Mouse (Mus musculus): ENCODE data around the gene Tdrd3.
A peak's percentile ranks its signal among the peaks of the same experiment; 100 is the strongest.

Tdrd3 gene

DNA sequence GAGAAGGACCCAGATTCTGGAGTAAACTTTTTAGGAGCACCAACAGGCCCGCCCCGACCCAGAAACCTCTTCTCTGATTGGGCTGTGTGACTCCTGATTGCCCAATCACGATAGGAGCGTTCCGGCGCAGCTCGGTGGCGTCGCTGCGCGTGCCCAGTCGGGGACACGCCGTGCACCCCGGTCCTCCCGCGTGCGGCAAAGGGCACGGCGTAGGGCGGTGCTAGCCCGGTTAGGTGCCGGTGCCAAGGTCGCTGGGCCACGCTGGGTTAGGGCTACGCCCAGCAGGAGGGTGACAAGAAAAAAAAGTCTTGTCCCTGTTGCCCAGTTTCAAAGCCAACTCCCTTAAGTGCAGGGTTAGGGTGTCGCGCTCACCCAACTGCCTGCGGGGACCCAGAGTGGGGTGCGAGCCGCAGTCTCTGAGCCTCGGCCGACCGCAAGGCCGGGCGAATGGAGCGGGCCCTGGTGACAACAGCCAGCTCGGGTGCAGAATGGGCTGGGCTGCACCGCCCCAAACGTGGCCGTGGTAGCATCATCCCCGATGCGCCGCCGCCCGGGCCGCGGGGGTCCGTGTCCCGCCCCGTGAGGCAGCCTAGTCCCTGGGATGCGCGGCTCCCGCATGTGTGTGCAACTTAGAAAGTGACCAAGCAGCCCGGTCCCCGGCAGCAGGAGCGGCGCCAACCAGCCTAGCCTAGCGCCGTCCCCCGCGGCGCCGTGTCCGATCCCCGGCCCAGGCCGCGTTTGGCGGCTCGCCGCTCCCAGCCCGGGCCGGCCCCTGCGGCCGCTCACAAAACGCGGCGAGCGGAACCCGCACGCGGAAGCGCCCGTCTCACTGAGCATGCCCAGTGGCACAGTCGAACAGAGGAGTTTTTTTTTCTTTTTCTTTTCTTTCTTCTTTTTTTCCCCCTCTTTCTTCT lies at the start of gene Tdrd3:
Tdrd3 (plus strand) TSS at position 832 of the 914 bp plus-strand sequence.
- peak; percentile 96 for DNase-seq (ENCODE audit: low read depth, low spot score)

DNA sequence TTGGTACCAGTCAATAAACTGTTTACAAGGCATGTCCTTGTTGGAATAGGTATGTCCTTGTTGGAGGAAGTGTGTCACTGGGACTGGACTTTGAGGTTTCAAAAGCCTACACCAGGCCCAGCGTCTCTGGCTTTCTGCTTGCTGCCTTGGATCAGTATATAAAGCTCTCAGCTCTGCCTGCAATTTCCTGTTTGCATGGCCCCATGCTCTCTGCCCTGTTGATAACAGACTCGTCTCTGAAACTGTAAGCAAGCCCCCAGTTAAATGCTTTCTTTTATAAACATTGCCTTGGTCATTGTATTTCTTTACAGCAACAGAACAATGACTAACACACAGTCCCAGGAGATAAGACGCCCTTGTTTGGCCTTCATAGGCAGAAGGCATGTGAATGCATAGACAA lies 49.3 kb upstream of the Tdrd3 start:
- DNase-seq (ENCODE audit: low read depth, low spot score) = no peak

DNA sequence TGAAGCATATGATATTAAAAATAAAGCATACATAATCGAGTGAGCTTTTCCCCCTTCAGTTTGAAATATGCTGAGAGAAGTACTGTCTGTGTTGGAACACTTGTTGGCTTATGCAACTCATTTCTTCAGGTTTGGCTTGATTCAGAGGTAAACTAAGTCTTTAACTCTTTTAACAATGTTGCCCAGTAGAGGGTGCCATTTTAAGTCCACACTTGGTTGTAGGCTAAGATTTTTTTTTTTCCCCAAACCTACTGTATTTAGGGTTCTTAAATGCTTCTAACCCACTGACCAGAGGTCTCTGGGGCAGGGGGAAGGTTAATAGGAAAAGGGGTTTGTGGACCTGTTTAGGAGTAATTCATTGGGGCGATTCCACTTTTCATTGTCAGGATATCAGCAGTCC lies 33.4 kb upstream of the Tdrd3 start:
- no peak for DNase-seq (ENCODE audit: low read depth, low spot score)

DNA sequence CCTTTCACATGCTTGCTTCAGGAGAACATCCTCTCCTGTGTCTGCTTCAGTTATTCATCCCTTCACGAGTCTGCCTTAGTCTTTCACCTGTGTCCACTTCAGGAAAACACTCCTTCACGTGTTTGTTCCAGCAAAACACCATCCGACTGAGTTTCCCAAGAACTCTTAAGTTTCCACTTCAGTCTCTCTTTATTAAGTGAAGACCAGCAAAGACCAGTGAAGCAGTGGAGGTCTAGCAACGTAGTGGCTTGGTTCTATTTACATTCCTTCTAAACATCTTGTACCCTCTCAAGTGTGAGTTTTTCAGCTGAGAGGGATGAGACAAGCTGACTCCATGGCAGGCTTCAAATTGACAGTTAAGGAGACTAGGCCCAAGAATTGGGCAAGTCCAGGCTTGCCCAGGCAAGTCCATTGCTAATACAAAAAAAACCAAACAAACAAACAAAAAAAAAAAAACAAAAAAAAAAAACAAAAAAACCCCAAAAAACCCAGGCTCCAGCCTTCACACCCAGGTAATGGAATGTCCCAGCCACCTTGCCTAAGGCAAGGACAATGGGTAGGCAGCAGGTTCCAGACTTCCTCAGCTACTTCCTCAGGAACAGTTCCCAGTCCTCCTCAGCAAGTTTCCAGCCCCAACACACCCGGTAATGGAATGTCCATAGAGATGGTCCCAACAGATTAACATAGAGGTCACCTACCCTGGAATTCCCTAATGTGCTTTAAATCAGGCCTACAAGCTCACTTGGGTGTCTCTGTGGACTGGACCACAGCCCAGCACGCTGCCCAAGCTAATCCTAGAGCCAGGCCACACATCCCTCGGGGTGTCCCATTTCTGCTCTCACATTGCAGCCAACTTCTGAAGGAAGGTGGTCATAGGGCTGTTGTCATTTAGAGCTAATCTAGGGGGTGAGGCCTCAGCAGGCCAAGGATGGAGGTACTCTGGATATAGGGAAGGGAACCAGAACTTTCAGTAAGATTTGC lies 31.9 kb upstream of the Tdrd3 start:
- DNase-seq (ENCODE audit: low read depth, low spot score) = no peak

DNA sequence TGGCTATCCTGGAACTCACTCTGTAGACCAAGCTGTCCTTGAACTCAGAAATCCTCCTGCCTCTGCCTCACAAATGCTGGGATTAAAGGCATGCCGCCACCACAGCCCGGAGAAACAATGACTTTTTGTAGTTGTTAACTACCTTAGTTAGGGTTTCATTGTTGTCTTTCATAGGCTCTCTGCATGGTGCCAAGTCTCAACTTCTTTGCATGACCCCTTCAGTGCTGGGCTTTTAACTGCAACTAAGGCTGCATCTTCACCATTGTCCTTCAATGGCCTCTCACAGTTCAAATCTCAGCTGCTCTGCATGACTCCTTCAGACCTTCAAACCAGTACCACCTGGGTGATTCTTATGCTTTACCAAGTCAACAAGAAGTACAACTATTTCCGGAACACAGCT lies 23.3 kb upstream of the Tdrd3 start:
- no peak for DNase-seq (ENCODE audit: low read depth, low spot score)

DNA sequence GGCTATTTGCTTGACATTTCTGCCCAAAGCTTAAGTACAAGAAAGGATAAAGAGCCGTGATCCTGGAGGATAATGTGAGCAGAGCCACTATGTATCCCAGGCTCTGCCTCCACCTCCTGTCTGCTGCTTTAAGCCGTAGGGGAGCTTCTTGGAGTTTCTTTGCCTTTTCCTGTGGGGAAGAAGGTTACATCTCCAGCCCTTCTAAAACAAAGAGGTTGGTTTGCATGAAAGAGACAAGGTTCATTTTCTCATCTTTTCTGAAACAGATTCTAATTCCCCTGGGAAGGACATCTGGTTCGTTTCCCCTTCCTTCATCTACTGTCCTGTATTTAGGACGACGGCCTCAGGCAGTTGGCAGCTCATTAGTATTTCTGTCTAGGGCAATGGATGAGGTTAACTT lies 19.8 kb upstream of the Tdrd3 start:
- no peak for DNase-seq (ENCODE audit: low read depth, low spot score)

DNA sequence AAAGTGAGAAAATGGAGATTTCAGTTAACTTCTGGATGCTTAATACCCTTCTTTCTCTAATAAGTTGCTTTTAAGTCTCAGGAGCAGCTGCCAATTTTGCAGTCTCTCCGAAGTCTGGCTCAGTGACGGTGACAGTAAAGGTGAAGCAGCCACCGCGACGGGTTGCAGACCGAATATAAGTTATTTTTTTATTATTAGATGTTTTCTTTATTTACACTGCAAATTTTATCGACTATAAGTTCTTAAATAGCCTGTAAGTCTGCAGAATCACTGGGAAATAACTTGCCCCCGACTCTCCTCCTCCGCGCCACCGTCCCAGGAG lies 992 bp upstream of the Tdrd3 start:
- DNase-seq (ENCODE audit: low read depth, low spot score) = no peak

DNA sequence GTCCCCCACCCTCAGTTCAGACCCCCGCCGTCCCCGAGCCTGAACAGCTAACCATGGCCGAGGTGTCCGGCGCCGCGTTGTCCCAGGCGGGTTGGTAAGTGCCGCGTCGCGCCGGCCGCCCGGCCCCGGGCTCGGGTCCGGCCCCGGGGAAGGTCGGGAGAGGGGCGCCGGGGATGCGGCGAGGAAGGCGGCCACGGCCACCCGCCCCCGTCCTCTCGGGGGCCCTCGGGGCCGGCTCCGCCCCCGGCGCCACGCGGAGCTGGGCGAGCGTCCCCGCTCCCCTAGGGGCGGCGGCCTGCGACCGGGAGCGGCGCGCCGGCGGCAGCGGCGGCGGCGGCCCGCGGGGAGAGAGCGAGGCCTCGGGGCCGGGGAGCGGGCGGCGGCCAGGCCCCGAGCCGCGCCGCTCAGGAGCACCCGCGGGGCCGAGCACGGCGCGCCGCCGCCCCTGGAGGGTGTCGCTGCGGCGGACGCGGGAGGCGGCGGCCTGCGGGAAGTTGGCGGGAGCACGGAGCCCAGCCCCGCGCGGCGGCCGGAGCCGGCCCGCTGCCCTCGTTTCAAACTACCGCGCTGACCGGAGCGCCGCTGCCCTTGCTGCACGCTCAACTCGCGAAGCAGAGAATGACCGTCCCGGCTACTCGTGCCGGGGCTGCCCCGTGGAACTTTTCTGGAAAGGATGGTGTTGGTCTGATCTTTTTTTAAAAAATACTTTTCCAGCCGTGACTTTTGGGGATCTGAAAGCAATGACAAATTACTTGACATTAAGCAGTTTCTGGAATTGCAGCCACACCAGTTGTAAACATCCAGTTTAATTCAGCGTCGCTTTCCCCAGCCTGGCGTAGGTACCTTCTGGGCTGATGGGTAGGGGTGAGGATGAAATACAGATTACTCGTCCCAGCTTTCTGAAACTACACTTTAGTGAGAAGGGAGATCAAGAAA lies 584 bp downstream of the Tdrd3 start:
- no peak for DNase-seq (ENCODE audit: low read depth, low spot score)

DNA sequence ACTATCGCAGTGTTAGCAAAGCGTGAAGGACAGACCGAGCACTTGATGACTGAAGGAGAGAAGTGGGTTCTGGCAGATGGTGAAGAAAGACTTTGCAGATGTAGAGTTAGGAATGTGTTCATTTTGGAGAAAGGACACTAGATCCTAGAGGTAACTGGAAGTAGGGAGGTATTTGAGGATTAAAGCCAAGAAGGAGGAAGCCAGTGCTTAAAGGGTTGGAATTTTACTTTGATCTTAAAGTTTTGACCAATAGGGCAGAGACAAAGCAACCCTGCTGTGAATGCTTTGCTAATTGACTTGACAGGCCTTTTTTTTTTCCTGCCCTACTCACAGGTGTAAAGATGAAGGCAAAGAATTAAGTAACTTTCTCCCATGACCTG lies 1.2 kb downstream of the Tdrd3 start:
- peak; percentile 28 for DNase-seq (ENCODE audit: low read depth, low spot score)

DNA sequence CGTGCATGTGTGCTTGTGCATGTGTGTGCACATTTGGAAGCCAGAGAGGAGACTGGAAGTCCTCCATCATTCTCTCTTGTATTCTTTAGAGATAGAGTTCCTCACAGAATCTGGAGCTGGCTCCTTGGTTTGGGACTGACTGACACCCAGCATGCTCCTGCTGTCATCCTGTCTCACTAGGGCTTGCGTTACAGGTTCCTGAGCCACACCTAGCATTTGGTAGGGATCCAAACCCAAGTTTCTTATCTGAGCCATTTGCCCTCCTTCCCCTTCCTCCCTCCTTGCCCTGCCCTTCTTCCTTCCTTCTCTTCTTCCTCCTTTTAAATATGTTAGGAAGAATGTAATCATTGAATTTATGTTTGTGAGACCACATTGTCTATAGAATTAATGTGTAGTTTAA lies 3.3 kb downstream of the Tdrd3 start:
- no peak for DNase-seq (ENCODE audit: low read depth, low spot score)

DNA sequence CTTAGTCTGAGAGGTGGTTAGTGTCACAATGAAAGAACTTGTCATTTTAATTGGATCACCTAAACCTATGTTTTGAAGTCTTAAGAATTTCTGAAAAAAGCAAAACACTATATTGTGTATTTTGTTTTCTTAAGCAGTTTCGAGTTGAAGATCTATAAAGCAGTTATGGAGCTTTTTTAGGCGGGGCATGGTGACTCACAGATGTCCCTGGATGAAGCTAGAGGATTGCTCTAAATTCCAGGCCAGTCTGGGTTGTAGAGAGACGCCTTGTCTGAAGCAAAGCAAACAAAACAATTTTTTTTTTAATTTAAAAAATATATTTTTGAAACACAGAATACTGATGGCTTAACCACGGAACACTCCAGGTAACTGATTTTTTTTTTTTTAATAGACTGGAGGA lies 4.1 kb downstream of the Tdrd3 start:
- no peak for DNase-seq (ENCODE audit: low read depth, low spot score)

DNA sequence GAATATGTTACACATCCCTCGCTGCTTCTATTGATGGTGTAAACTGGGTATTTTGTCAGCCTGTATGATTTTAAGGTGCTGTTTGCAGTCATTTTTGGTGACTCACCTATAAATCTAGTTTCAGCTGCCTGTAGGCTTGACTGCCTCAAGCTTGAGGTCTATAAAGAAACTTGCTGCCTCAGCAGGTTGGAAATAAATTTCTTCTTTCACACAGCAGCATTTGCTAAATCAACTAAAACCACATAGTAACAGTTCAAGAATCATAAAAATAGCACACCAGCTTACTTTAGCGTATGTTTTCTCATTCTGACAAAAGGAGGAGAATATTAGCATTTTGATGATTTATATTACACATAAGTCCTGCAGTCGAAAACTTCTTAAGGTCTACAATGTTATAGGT lies 6.0 kb downstream of the Tdrd3 start:
- no peak for DNase-seq (ENCODE audit: low read depth, low spot score)

DNA sequence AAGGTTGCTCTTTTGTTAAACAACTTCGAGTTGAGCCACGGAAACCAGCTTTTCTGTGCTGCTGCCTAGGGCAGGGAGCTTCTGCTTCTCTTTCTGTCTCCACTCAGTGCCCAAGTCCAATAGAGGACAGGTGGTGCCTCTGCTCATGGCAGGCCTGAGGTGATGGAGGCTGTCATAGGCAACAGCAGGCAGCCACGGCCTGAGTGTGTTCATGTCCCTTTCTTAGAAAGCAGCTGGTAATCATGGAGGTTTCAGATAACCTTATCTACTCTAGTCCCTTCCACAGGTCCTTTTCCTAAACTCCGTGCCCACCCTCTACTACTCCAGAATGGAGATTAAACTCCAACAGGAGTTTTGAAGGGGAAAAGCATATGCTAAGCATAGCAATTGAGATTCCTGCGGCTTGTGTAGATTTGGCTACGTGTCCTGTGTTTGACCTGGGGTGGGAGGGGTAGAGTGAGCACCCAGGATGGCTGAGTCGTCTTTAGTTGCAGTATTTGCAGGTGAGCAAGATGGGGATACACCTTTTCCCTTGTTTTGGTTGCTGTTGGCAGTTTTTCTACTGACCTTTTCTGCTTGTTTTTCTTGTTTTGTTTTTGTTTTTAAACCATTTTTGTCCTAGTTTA lies 10.0 kb downstream of the Tdrd3 start:
- no peak for DNase-seq (ENCODE audit: low read depth, low spot score)

DNA sequence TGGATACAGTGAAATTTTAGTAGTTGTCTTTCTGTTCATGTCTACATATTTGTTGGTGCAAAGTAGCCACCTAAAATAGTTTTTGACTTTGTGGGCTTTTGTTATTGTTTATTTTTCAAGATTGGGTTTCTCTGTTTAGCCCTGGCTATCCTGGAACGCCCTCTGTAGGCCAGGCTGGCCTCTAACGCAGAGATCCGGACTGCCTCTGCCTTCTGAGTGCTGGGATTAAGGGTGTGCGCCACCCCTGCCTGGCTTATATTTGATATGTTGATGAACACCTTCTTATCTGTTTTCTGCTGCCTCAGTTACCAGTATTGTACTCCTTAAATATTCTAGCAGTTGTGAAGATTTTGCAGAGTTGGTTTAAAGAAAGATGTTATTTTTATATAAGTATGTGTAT lies 10.6 kb downstream of the Tdrd3 start:
- no peak for DNase-seq (ENCODE audit: low read depth, low spot score)

DNA sequence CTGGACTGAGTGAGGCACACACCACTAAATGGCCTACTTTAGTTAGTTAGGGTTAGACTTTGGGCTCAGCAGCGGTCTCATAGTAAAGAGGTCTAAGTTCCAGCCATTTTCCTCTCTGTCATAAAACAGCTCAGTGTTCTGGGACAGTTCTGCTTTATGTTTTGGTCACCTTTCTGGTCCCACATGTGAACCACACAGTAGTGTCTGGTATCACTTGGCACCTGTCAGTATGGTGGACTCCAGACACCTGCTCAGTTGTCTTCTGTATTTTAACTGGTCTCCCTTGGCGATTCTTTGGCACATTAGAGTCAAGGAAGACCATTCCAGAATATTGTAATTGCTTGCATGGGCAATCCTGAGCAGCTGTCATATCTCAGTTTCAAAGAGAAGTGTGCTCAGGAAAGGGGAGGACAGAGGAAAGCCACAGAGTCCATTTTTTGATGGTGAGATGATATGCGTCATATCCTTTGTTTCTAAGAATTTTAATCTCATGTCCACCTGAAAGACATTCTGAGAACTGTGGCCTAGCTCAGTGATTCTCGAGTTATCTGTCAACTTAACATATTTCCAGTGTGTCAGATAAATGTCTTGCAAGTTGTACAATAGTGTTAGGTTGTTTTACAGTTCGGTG lies 11.3 kb downstream of the Tdrd3 start:
- no peak for DNase-seq (ENCODE audit: low read depth, low spot score)

DNA sequence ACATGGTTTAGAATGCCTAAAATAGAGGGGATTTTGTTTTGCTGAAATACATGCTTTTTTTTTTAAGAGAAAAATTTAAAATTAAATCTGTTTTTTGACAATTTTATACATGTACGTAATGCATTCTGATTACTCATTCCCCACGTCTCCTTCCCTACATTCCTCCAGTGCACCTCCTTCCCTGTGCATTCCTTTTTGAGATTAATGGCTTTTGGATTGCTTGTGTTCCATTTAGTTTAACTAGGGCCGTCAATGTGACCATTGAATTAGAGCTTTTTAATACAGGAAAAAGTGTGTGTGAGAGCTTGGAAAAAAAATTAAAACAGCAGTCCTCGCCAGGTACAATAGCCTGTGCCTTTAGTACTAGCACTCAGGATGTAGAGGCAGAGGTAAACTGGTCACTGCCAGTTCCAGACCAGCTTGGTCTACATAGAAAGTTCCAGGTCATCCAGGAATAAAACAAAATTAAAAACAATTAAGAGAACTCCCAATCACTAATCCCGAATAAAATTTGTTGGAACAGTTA lies 17.0 kb downstream of the Tdrd3 start:
- DNase-seq (ENCODE audit: low read depth, low spot score) = no peak

DNA sequence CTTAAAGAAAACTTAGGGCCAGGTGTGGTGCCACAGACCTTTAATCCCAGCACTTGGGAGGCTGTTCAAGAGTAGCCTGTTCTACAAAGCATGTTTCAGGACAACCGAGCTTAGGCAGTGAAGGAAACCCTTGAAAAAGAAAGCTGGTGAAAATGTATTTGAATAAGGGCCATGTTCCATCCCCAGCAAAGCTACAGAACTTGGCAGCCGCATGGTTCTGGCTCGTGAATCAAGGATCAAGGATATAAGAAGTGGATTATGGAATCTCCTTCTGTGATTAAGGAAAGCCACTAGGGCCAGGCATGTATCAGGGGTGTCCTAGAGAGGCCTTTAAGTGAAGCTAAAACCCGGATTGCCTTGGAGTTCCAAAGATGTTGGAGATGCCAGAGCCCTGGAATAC lies 18.9 kb downstream of the Tdrd3 start:
- no peak for DNase-seq (ENCODE audit: low read depth, low spot score)

DNA sequence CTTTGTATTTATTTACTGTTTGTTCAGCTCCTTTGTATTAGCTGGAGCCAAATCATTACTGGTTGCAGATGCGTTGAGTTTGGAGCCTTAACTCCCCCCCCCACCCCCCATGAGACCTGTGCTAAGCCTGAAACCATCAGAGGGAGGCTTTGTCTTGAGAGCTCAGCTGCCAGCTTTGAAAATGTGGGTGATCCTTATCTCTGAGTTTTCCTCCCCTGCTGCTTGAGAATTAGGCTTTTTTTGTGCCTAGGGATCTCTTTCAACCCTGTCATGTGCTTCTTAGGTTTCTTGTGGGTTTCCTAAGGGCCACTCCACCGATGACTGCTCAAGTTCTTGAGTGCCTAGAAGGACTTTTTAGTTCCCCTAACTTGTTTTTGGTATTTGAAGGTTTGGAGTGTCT lies 23.3 kb downstream of the Tdrd3 start:
- no peak for DNase-seq (ENCODE audit: low read depth, low spot score)

DNA sequence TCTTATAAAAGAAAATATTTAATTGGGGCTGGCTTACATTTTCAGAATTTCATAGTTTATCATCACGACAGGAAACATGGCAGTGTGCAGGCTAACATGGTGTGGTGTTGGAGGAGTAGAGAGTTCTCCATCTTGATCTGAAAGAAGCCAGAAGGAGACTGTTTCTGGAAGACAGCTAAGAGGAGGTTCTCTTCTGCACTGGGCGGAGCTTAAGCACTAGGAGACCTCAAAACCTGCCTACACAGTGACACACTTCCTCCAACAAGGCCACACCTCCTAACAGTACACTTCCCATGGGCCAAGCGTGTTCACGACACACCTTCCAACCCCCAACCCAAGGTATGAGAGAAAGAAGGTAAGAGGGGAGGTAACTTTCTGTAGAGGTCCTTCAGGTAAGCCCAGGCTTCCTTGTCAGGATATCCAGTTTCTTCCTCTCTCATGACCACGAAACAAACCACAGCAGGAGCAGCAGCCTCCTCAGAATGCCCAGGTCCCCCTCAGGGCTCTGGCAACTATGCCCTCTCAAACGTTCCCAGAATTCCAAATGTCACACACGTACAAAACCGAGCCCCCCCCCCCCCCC lies 30.0 kb downstream of the Tdrd3 start:
- no peak for DNase-seq (ENCODE audit: low read depth, low spot score)

Measured in CD4-positive helper T cell, adult 2 months (primary cell).